Mouse (Mus musculus): ENCODE data around the gene Grifin. TPM values are rescaled to one million over a fixed set of nuclear protein-coding genes. Genes with fewer than 3 reads are reported as not detected.

Gene Grifin
- polyA plus RNA-seq, 1 experiment from 2014 or later: not detected

GRCm38 (mm10) chr5:140607836-140608633, 43.2 kb upstream of the Grifin start:
- H3K4me2 ChIP-seq (ENCODE audit: low read depth, severe bottlenecking): peak overlapping the region; percentile 70
- peaks cover 42% of the 10 kb centered on the region for H3K4me1 ChIP-seq (ENCODE audit: control insufficient read depth, insufficient read depth, low read length)
- 2% methylated on average over 16 of the region's 17 CpGs for whole genome bisulfite sequencing
- no peaks in the 10 kb centered on the region for H3K9me3 ChIP-seq (ENCODE audit: control insufficient read depth, low read length)
- no peak overlapping the region for H3K27ac ChIP-seq (replicated peaks; ENCODE audit: low read depth, low read length)
- no peak for DNase-seq (ENCODE audit: low spot score)
- peak overlapping the region; percentile 40 for H3K4me3 ChIP-seq (ENCODE audit: low read depth, low read length)
- H3K9ac ChIP-seq (ENCODE audit: low read length): peak overlapping the region; percentile 45
- no peak for ATAC-seq (ENCODE audit: insufficient number of reproducible peaks, low FRiP score, low TSS enrichment, low read depth)
- peaks cover 50% of the 10 kb centered on the region for H3K27me3 ChIP-seq (ENCODE audit: control insufficient read depth, insufficient read depth, low read length)
- no peaks in the 10 kb centered on the region for H3K36me3 ChIP-seq (ENCODE audit: control insufficient read depth, insufficient read depth, low read length)

GRCm38 (mm10) chr5:140607001-140607835, 42.3 kb upstream of the Grifin start, which contains the start of gene Lfng:
Gene Lfng (plus strand): TSS chr5:140607320.
- Histone ChIP-seq H3K4me2 (ENCODE audit: low read depth, severe bottlenecking) (peak within 1 kb of the TSS; percentile 70), H3K4me1 (ENCODE audit: control insufficient read depth, insufficient read depth, low read length) (peaks cover 41% of the 10 kb centered on the region), H3K9me3 (ENCODE audit: control insufficient read depth, low read length) (no peaks in the 10 kb centered on the region), H3K4me3 (ENCODE audit: low read depth, low read length) (peak within 1 kb of the TSS; percentile 40), H3K9ac (ENCODE audit: low read length) (peak within 1 kb of the TSS; percentile 34), H3K27ac (replicated peaks; ENCODE audit: low read depth, low read length) (no peak within 1 kb of the TSS), H3K36me3 (ENCODE audit: control insufficient read depth, insufficient read depth, low read length) (no peaks in the 10 kb centered on the region), H3K27me3 (ENCODE audit: control insufficient read depth, insufficient read depth, low read length) (peaks cover 48% of the 10 kb centered on the region)
- under 1% methylated on average over 88 of the region's 91 CpGs for WGBS
- DNase-seq (ENCODE audit: low spot score) (peak; percentile 88), ATAC-seq (ENCODE audit: insufficient number of reproducible peaks, low FRiP score, low TSS enrichment, low read depth) (peak; percentile 71)

DNA sequence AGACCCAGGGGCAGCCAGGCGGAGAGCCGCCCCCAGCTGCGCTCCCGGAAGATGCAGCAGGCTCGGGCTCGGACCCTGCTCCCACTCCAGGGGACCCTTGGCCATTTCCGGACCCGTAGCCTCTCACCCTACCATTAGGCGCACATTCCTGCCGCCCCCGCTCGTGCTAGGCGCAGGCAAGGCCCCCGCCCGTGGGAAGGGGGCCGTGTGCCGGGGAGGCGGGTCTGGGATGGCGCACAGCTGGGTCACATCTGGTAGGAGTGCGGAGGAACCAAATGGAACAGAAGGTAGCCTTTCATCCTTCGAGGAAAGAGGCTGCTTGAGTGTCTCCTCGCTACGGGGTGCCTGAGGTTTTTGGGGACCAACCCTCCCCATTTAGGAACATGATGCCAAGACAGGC, 41.5 kb upstream of the Grifin start:
- under 1% methylated on average over 23 of the region's 23 CpGs for WGBS
- Histone ChIP-seq H3K9ac (ENCODE audit: low read length) (0 out of 2 replicates have a peak overlapping the region, but pooled peaks have one; percentile 27), H3K4me1 (ENCODE audit: control insufficient read depth, insufficient read depth, low read length) (peaks cover 34% of the 10 kb centered on the region), H3K4me3 (ENCODE audit: low read depth, low read length) (peak overlapping the region; percentile 40), H3K4me2 (ENCODE audit: low read depth, severe bottlenecking) (peak overlapping the region; percentile 70), H3K36me3 (ENCODE audit: control insufficient read depth, insufficient read depth, low read length) (no peaks in the 10 kb centered on the region), H3K9me3 (ENCODE audit: control insufficient read depth, low read length) (no peaks in the 10 kb centered on the region), H3K27me3 (ENCODE audit: control insufficient read depth, insufficient read depth, low read length) (peaks cover 40% of the 10 kb centered on the region), H3K27ac (replicated peaks; ENCODE audit: low read depth, low read length) (no peak overlapping the region)
- ATAC-seq (ENCODE audit: insufficient number of reproducible peaks, low FRiP score, low TSS enrichment, low read depth) (no peak), DNase-seq (ENCODE audit: low spot score) (peak; percentile 65)

DNA sequence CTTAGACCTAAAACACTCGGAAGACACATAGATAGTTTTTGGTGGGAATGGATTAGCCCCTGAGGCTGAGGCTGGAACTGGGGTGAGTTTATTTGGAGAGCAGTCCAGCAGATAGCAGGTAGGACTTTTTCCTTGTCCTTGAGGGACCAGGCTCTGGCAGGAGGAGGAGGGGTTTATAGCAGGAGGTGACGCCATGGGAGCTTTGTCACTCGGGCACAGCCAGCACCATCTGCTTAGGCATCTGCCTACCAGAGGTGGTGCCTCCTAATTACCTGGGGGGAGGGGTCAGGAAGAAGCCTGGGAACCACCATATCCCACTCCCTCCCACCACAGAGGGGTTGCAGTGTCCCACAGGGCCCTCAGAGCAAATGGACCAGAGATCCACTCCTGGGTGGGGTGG, 40.4 kb upstream of the Grifin start:
- Histone ChIP-seq H3K36me3 (ENCODE audit: control insufficient read depth, insufficient read depth, low read length) (no peaks in the 10 kb centered on the region), H3K9ac (ENCODE audit: low read length) (no peak overlapping the region), H3K4me2 (ENCODE audit: low read depth, severe bottlenecking) (no peak overlapping the region), H3K27ac (replicated peaks; ENCODE audit: low read depth, low read length) (no peak overlapping the region), H3K27me3 (ENCODE audit: control insufficient read depth, insufficient read depth, low read length) (peaks cover 29% of the 10 kb centered on the region), H3K9me3 (ENCODE audit: control insufficient read depth, low read length) (no peaks in the 10 kb centered on the region), H3K4me3 (ENCODE audit: low read depth, low read length) (no peak overlapping the region), H3K4me1 (ENCODE audit: control insufficient read depth, insufficient read depth, low read length) (peaks cover 23% of the 10 kb centered on the region)
- 11% methylated on average over 3 of the region's 3 CpGs for WGBS
- ATAC-seq (ENCODE audit: insufficient number of reproducible peaks, low FRiP score, low TSS enrichment, low read depth): no peak
- no peak for DNase-seq (ENCODE audit: low spot score)

DNA sequence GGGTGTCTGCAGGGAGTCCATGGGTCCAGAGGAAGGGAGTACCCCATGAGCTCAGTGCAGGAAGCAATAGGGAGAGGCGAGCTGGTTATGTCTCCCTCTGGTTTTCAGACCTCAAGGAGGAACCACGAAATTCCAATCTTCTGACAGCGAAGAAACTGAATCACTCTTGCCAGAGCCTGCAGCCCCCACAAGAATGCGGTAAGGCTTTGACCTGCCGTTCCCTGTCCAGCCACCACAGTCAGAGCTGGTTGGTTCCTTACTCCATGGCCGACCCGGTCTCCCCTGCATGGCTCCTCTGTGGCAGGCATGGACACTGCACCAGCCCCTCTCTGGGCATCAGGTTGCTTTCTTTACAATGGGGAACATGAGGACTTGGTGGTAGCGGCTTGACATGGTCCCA, 39.5 kb upstream of the Grifin start:
- H3K4me1 ChIP-seq (ENCODE audit: control insufficient read depth, insufficient read depth, low read length): peaks cover 19% of the 10 kb centered on the region
- 78% methylated on average over 8 of the region's 8 CpGs for WGBS
- no peaks in the 10 kb centered on the region for H3K9me3 ChIP-seq (ENCODE audit: control insufficient read depth, low read length)
- ATAC-seq (ENCODE audit: insufficient number of reproducible peaks, low FRiP score, low TSS enrichment, low read depth): no peak
- no peak for DNase-seq (ENCODE audit: low spot score)
- no peaks in the 10 kb centered on the region for H3K36me3 ChIP-seq (ENCODE audit: control insufficient read depth, insufficient read depth, low read length)
- H3K4me3 ChIP-seq (ENCODE audit: low read depth, low read length): no peak overlapping the region
- H3K4me2 ChIP-seq (ENCODE audit: low read depth, severe bottlenecking): no peak overlapping the region
- H3K9ac ChIP-seq (ENCODE audit: low read length): no peak overlapping the region
- H3K27me3 ChIP-seq (ENCODE audit: control insufficient read depth, insufficient read depth, low read length): peaks cover 24% of the 10 kb centered on the region
- no peak overlapping the region for H3K27ac ChIP-seq (replicated peaks; ENCODE audit: low read depth, low read length)

DNA sequence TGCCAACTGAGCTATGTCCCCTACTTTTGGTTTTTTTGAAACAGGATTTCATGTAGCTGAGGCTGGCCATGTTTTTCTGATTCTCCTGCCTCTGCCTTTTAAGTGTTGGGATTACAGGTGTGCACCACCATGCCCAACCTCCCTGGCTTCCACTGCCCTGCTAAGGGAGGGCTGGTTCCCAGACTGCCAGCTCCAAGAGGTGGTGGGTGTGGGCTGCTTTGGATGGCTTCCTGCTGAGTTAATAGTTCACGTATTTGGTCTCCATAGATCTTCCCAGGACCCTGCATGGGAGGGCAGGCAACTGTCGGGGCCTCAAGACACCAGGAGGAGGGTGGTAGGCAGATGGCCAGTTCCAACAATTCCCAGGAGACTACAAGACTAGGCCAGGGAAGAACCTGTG, 37.7 kb upstream of the Grifin start:
- H3K27ac ChIP-seq (replicated peaks; ENCODE audit: low read depth, low read length): no peak overlapping the region
- no peak overlapping the region for H3K9ac ChIP-seq (ENCODE audit: low read length)
- H3K4me2 ChIP-seq (ENCODE audit: low read depth, severe bottlenecking): no peak overlapping the region
- no peak for ATAC-seq (ENCODE audit: insufficient number of reproducible peaks, low FRiP score, low TSS enrichment, low read depth)
- no peaks in the 10 kb centered on the region for H3K36me3 ChIP-seq (ENCODE audit: control insufficient read depth, insufficient read depth, low read length)
- no peak overlapping the region for H3K4me3 ChIP-seq (ENCODE audit: low read depth, low read length)
- H3K27me3 ChIP-seq (ENCODE audit: control insufficient read depth, insufficient read depth, low read length): peaks cover 8% of the 10 kb centered on the region
- no peak for DNase-seq (ENCODE audit: low spot score)
- WGBS: 46% methylated on average over 2 of the region's 2 CpGs
- peaks cover 14% of the 10 kb centered on the region for H3K4me1 ChIP-seq (ENCODE audit: control insufficient read depth, insufficient read depth, low read length)
- H3K9me3 ChIP-seq (ENCODE audit: control insufficient read depth, low read length): no peaks in the 10 kb centered on the region

- Histone ChIP-seq H3K9me3 (ENCODE audit: control insufficient read depth, low read length) (no peaks in the 10 kb centered on the region), H3K9ac (ENCODE audit: low read length) (no peak overlapping the region), H3K4me2 (ENCODE audit: low read depth, severe bottlenecking) (no peak overlapping the region), H3K27ac (replicated peaks; ENCODE audit: low read depth, low read length) (no peak overlapping the region), H3K4me3 (ENCODE audit: low read depth, low read length) (no peak overlapping the region), H3K4me1 (ENCODE audit: control insufficient read depth, insufficient read depth, low read length) (peaks cover 11% of the 10 kb centered on the region), H3K36me3 (ENCODE audit: control insufficient read depth, insufficient read depth, low read length) (no peaks in the 10 kb centered on the region), H3K27me3 (ENCODE audit: control insufficient read depth, insufficient read depth, low read length) (peaks cover 8% of the 10 kb centered on the region)
- no peak for DNase-seq (ENCODE audit: low spot score)
- 84% methylated on average over 12 of the region's 12 CpGs for WGBS
- no peak for ATAC-seq (ENCODE audit: insufficient number of reproducible peaks, low FRiP score, low TSS enrichment, low read depth)
Observed at GRCm38 (mm10) chr5:140601712-140602111, 36.8 kb upstream of the Grifin start.

- no peaks in the 10 kb centered on the region for H3K27me3 ChIP-seq (ENCODE audit: control insufficient read depth, insufficient read depth, low read length)
Observed at GRCm38 (mm10) chr5:140599939-140600338, 35.1 kb upstream of the Grifin start.

More at GRCm38 (mm10) chr5:140599939-140600338, 35.1 kb upstream of the Grifin start:
- Histone ChIP-seq H3K9me3 (ENCODE audit: control insufficient read depth, low read length) (no peaks in the 10 kb centered on the region), H3K27ac (replicated peaks; ENCODE audit: low read depth, low read length) (no peak overlapping the region), H3K4me3 (ENCODE audit: low read depth, low read length) (no peak overlapping the region), H3K4me2 (ENCODE audit: low read depth, severe bottlenecking) (no peak overlapping the region), H3K4me1 (ENCODE audit: control insufficient read depth, insufficient read depth, low read length) (no peaks in the 10 kb centered on the region; the same call in 1 of the 2 replicates), H3K9ac (ENCODE audit: low read length) (no peak overlapping the region), H3K36me3 (ENCODE audit: control insufficient read depth, insufficient read depth, low read length) (no peaks in the 10 kb centered on the region)
- 41% methylated on average over 5 of the region's 5 CpGs for WGBS
- ATAC-seq (ENCODE audit: insufficient number of reproducible peaks, low FRiP score, low TSS enrichment, low read depth): no peak
- no peak for DNase-seq (ENCODE audit: low spot score)
